Mouse (Mus musculus) frontal cortex, adult 2 months (tissue): ENCODE measurements at regions not wholly inside any gene's neighbourhood (a gene's known extent, or its start where the extent isn't known, plus 50 kb on each side); places are given as distances from the start of the nearest gene placed in this dataset.
"Not testable (repeated sequence)": the region's sequence is repeated elsewhere in the genome, so short reads cannot be mapped to it uniquely, and the experiment has no call there.

ENCODE experiments used
- DNase-seq, 2 experiments: peaks; one replicate each; pipeline ENCODE4 v3.0.0; 2022; ENCODE audit warnings: low spot score in 1 of 2; ENCODE audit errors: extremely low spot score in 1 of 2

GRCm38 (mm10) chr13:12726831-12727230 lies 73.0 kb downstream of the Prl2c3 start:
- peak in 1 of 2 experiments; percentile 3 for DNase-seq

- DNase-seq, result not testable (repeated sequence)
These were observed 81.8 kb downstream of the Prl2c3 start for GRCm38 (mm10) chr13:12717972-12718546.

GRCm38 (mm10) chr13:12711471-12712273 lies 88.2 kb downstream of the Prl2c3 start:
- no peak for DNase-seq

GRCm38 (mm10) chr13:12702804-12703612 lies 96.9 kb downstream of the Prl2c3 start:
- DNase-seq, result not testable (repeated sequence)

GRCm38 (mm10) chr13:12702111-12702803 lies 97.6 kb downstream of the Prl2c3 start:
- not testable (repeated sequence) for DNase-seq

- not testable (repeated sequence) for DNase-seq
These were observed 106.2 kb downstream of the Prl2c3 start for GRCm38 (mm10) chr13:12693593-12694118.

GRCm38 (mm10) chr13:12688778-12689177 lies 111.1 kb downstream of the Prl2c3 start:
- not testable (repeated sequence) for DNase-seq

- not testable (repeated sequence) for DNase-seq
These were observed 111.7 kb downstream of the Prl2c3 start for GRCm38 (mm10) chr13:12688149-12688548.

- DNase-seq, result not testable (repeated sequence)
These were observed 115.4 kb downstream of the Ero1lb start for GRCm38 (mm10) chr13:12680954-12681571.

GRCm38 (mm10) chr13:12680283-12680953 lies 114.7 kb downstream of the Ero1lb start:
- peak in 1 of 2 experiments; percentile 78 for DNase-seq

- DNase-seq, result no peak
These were observed 111.7 kb downstream of the Ero1lb start for GRCm38 (mm10) chr13:12677372-12677771.

- not testable (repeated sequence) for DNase-seq
These were observed 105.3 kb downstream of the Ero1lb start for GRCm38 (mm10) chr13:12671011-12671410.

- DNase-seq, result not testable (repeated sequence)
These were observed 103.1 kb downstream of the Ero1lb start for GRCm38 (mm10) chr13:12668742-12669141.

GRCm38 (mm10) chr13:12667727-12668665 lies 102.3 kb downstream of the Ero1lb start:
- DNase-seq, result not testable (repeated sequence)

- not testable (repeated sequence) for DNase-seq
These were observed 100.4 kb downstream of the Ero1lb start for GRCm38 (mm10) chr13:12666050-12666449.
